Mouse (Mus musculus) E14TG2a.4 (cell line): ENCODE results near the gene Aaas.
A peak's percentile ranks its signal among the peaks of the same experiment; 100 is the strongest.
"Not testable (repeated sequence)": the region's sequence is repeated elsewhere in the genome, so short reads cannot be mapped to it uniquely, and the experiment has no call there.

Source experiments
- H3K27me3 ChIP-seq: 2 replicates; pipeline ENCODE4 v1.6.1; 2014; ENCODE audit warnings: low read length, control low read depth; ENCODE audit not compliant: insufficient read depth
- H3K36me3 ChIP-seq: 2 replicates; pipeline ENCODE4 v1.6.1; 2014; ENCODE audit warnings: low read length, control low read depth; ENCODE audit not compliant: insufficient read depth
- H3K4me1 ChIP-seq: replicated peaks from 2 replicates; pipeline ENCODE4 v1.6.1; 2014; ENCODE audit warnings: low read depth, low read length, control low read depth
- H3K4me3 ChIP-seq: replicated peaks from 2 replicates; pipeline ENCODE4 v1.5.1; 2014; ENCODE audit warnings: mild to moderate bottlenecking, low read length
- H3K9me3 ChIP-seq: 2 replicates; pipeline ENCODE4 v1.6.1; 2014; ENCODE audit warnings: low read length, control low read depth
- CTCF ChIP-seq: conservative IDR thresholded peaks from 2 replicates; pipeline ENCODE4 v1.5.1; 2014; ENCODE audit warnings: low read length
- NANOG ChIP-seq: IDR thresholded peaks from 2 replicates; pipeline ENCODE4 v1.6.1; 2014; ENCODE audit warnings: borderline replicate concordance, low read length, mixed read lengths
- POU5F1 ChIP-seq: IDR thresholded peaks from 2 replicates; pipeline ENCODE4 v1.6.1; 2014; ENCODE audit warnings: low read length, borderline replicate concordance

Gene Aaas

DNA sequence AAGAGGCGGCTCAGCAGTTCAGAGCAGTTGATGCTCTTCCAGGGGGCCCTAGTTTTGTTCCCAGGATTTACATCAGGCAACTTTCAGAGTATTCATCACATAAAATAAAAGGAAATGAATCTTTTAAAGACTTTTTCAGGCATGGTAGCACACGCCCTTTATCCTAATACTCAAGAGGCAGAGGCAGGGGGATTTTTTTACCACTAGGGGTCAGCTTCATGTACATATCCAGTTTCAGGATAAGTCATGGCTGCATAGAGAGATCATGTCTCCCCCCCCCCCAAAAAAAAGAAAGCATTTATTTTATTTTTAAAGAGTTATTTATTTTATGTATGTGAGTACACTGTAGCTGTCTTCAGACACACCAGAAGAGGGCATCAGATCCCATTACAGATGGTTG is 3.4 kb upstream of the Aaas start:
- H3K4me3 ChIP-seq = no peak overlapping the region
- peaks cover under 1% of the 10 kb centered on the region for H3K36me3 ChIP-seq
- H3K27me3 ChIP-seq = peaks cover 48% of the 10 kb centered on the region
- no peaks in the 10 kb centered on the region for H3K9me3 ChIP-seq
- peak; percentile 31 for TF ChIP-seq CTCF
- TF ChIP-seq NANOG = no peak
- no peak for TF ChIP-seq POU5F1
- H3K4me1 ChIP-seq = peaks cover 47% of the 10 kb centered on the region

DNA sequence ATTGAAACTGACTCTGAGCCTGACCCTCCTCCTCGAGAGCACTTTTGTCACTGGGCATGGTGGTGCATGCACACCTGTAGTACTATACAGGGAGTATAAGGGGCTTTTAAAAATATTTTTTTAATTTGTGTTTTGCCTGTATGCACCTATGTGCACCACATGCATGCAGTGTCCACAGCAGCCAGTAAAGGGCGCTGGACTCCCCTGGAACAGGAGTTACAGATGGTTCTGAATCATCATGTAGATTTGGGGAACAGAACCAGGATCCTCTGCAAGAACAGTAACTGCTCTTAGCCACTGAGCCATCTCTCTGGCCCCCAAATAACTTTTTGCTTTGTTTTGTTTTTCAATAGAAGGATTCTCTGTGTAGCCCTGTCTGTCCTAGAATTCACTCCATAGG is 1.6 kb upstream of the Aaas start:
- Histone ChIP-seq H3K36me3 (peaks cover 15% of the 10 kb centered on the region), H3K27me3 (peaks cover 30% of the 10 kb centered on the region), H3K4me1 (peaks cover 40% of the 10 kb centered on the region), H3K9me3 (no peaks in the 10 kb centered on the region), H3K4me3 (no peak overlapping the region)
- TF ChIP-seq NANOG (no peak), CTCF (peak; percentile 17; the same call in 1 of the 2 replicates)

DNA sequence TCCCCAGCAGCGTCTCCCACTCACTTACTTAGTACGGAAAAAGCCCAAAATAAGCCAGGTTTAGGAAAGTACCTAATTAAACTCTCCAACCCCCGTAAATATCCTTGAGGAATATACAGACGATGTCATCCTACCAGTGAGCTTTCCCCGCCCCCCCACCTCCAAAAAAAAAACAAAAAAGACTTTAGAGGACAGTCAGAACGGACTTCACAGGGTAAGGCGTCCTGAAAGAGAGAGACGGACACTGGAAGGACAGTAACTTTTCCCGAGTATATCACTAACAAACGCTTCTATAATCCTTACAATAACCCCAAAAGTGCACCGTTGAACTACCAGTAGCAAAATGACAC is 346 bp upstream of the Aaas start:
- Histone ChIP-seq H3K4me3 (peak overlapping the region; percentile 98), H3K36me3 (peaks cover 27% of the 10 kb centered on the region), H3K4me1 (peaks cover 40% of the 10 kb centered on the region), H3K27me3 (peaks cover 17% of the 10 kb centered on the region), H3K9me3 (no peaks in the 10 kb centered on the region)
- TF ChIP-seq NANOG = no peak
- no peak for TF ChIP-seq POU5F1
- no peak for TF ChIP-seq CTCF

DNA sequence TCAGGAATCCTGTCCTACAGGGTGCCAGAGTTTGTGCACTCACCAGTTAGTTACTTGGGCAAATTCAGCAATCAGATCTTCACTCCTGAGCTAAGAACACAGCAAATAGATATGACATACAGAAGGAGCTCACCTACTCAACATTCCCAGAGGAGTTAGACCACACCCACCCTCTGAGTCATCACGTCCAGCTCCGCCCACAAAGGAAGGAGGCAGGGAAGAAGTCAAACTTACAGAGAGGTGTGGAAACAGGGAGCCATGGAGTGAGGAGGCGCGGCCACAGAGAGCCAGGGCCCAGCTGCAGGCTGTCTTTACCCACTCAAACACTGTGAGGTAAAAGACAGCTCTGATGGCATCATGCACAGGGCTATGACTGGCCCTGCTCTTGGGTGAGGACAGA is 4.1 kb downstream of the Aaas start:
- Histone ChIP-seq H3K9me3 (no peaks in the 10 kb centered on the region), H3K4me1 (peaks cover 50% of the 10 kb centered on the region), H3K27me3 (no peaks in the 10 kb centered on the region), H3K36me3 (peaks cover 71% of the 10 kb centered on the region), H3K4me3 (no peak overlapping the region)
- TF ChIP-seq NANOG = no peak
- no peak for TF ChIP-seq POU5F1
- TF ChIP-seq CTCF = no peak

DNA sequence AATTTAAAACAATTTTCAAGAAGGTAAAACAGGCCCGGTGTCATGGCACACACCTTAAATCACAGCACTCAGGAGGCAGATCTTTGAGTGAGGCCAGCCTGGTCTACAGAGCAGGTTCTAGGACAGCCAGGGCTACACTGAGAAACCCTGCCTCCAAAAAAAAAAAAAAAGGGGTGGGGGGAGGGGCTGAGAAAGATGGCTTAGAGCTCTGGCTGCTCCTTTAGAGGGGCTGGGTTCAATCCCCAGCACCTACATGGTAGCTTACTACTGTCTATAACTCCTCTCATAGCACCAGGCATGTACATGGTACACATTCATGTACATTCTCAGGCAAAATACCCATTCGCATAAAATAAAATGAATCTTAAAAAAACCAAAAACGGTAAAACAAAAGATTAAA is 6.1 kb downstream of the Aaas start:
- no peaks in the 10 kb centered on the region for H3K27me3 ChIP-seq
- H3K36me3 ChIP-seq = peaks cover 84% of the 10 kb centered on the region
- no peaks in the 10 kb centered on the region for H3K9me3 ChIP-seq
- peaks cover 48% of the 10 kb centered on the region for H3K4me1 ChIP-seq
- no peak for TF ChIP-seq POU5F1
- TF ChIP-seq NANOG = no peak
- no peak for TF ChIP-seq CTCF
- no peak overlapping the region for H3K4me3 ChIP-seq

DNA sequence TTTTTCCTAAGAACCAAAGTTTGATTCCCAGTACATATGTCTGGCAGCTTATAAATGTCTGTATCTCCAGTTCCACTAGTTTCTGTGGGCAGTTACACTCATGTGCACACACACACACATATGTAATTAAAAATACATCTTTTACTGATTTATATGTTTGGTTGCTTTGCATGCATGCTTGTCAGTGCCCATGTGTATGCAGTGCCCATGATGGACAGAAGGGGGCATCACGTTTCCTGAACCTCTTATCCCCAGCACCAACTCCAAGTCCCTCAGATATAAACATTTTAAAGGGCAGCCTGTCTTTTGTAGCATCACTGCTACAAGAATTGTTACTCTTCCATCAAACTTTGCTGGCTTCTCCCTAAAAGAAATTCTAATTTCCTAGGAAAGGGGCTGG is 9.0 kb downstream of the Aaas start:
- Histone ChIP-seq H3K9me3 (no peaks in the 10 kb centered on the region), H3K36me3 (peaks cover 92% of the 10 kb centered on the region), H3K4me3 (no peak overlapping the region), H3K27me3 (no peaks in the 10 kb centered on the region), H3K4me1 (peaks cover 38% of the 10 kb centered on the region)
- TF ChIP-seq CTCF (peak; percentile 66), POU5F1 (no peak)

DNA sequence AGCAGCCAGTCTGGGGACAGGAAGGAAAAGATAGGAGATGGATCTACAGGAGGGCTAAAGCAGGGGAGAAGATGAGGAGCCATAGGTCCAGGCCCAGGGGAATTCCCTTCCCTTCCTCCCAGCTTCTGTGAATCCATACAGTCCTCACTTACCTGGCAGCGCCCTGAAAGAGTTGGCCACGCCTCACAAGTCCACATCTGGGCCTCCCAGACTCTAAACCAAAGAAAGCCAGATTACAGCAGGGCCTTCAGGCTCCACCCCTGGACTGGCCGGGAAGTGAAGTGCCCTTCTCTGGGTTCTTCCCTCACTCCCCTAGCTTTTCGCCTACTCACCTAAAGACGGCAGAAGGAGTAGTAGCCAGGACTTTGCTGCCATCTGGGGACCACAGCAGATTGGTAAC is 11.0 kb downstream of the Aaas start:
- TF ChIP-seq CTCF (no peak), NANOG (no peak)
- Histone ChIP-seq H3K27me3 (no peaks in the 10 kb centered on the region), H3K4me1 (peaks cover 21% of the 10 kb centered on the region), H3K9me3 (no peaks in the 10 kb centered on the region), H3K36me3 (peaks cover 90% of the 10 kb centered on the region), H3K4me3 (no peak overlapping the region)

DNA sequence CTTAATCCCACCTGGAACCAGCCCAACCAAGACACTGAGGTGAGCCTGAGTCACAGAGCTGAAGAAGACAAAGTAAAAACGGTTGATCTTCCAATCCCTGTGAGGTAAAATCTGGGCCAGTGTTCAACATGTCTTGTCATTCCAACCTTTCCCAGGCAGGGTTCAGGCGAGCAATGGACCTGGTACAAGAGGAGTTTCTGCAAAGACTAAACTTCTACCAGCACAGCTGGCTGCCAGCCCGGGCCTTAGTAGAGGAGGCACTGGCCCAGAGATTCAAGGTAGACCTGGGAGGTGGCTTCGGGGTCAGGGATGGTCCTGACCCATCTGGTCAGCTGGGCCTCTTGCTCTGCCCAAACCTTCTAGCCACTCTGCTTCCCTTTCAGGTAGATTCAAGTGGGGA is 13.6 kb downstream of the Aaas start:
- no peak for TF ChIP-seq CTCF
- TF ChIP-seq NANOG = no peak
- TF ChIP-seq POU5F1 = no peak
- no peaks in the 10 kb centered on the region for H3K9me3 ChIP-seq
- peaks cover 88% of the 10 kb centered on the region for H3K36me3 ChIP-seq
- no peaks in the 10 kb centered on the region for H3K27me3 ChIP-seq
- H3K4me3 ChIP-seq = no peak overlapping the region
- H3K4me1 ChIP-seq = peaks cover 39% of the 10 kb centered on the region

DNA sequence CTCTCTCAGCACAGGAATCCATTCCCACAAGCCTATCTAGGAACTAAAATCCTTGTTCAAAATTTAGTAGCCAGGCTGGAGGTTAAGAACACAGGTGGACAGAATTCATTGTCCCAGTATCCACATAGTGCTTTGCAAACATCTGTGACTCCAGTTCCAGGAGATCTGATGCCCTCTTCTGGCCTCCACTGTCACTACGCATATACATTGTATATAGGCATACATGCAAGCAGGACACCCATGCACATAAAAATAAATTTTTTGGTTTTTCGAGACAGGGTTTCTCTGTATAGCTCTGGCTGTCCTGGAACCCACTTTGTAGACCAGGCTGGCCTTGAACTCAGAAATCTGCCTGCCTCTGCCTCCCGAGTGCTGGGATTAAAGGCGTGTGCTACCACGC is 14.6 kb downstream of the Aaas start:
- 0 out of 2 replicates have a peak, but pooled peaks have one; percentile 8 for TF ChIP-seq CTCF
- H3K27me3 ChIP-seq, H3K9me3 ChIP-seq, H3K4me3 ChIP-seq: not testable (repeated sequence)
- H3K4me1 ChIP-seq = peaks cover 45% of the 10 kb centered on the region
- H3K36me3 ChIP-seq = peaks cover 86% of the 10 kb centered on the region
